Mouse (Mus musculus) ES-E14 (cell line): ENCODE measurements at regions not wholly inside any gene's neighbourhood (a gene's known extent, or its start where the extent isn't known, plus 50 kb on each side); places are given as distances from the start of the nearest gene placed in this dataset.

Experiments used
- DNase-seq: peaks from one replicate; pipeline ENCODE4 v3.0.0-alpha.2; 2013; ENCODE audit warnings: low read depth, low spot score
- H3K27ac ChIP-seq: 2 replicates; pipeline ENCODE4 v1.5.1; 2012; ENCODE audit warnings: low read depth, mild to moderate bottlenecking, low read length, moderate library complexity, mixed read lengths; ENCODE audit not compliant: poor library complexity, insufficient read depth, severe bottlenecking
- H3K36me3 ChIP-seq: 2 replicates; pipeline ENCODE4 v1.6.1; 2012; ENCODE audit warnings: mild to moderate bottlenecking, low read length, moderate library complexity, mixed read lengths; ENCODE audit not compliant: control insufficient read depth, poor library complexity, insufficient read depth, severe bottlenecking
- H3K4me1 ChIP-seq, 2 experiments: fragments of 150-350 bp in 1 of 2; sonication (generic) in 1 of 2; 2 replicates each; pipeline ENCODE4 v1.6.1; 2012; ENCODE audit warnings: low read length in 2 of 2, mild to moderate bottlenecking in 1 of 2, mixed read lengths in 1 of 2; ENCODE audit not compliant: control insufficient read depth in 2 of 2, insufficient read depth in 2 of 2, poor library complexity in 1 of 2
- H3K4me3 ChIP-seq, 2 experiments: fragments of 150-350 bp in 1 of 2; sonication (generic) in 1 of 2; 2 replicates each; pipeline ENCODE4 v1.5.1; 2012; ENCODE audit warnings: low read length in 2 of 2, low read depth in 1 of 2, mild to moderate bottlenecking in 1 of 2, mixed read lengths in 1 of 2; ENCODE audit not compliant: insufficient read depth in 1 of 2, poor library complexity in 1 of 2, severe bottlenecking in 1 of 2
- H3K9ac ChIP-seq: 2 replicates; pipeline ENCODE4 v1.6.1; 2012; ENCODE audit warnings: low read depth, mild to moderate bottlenecking, low read length, mixed read lengths; ENCODE audit not compliant: poor library complexity, insufficient read depth, severe bottlenecking
- H3K9me3 ChIP-seq: fragments of 150-350 bp; sonication (generic); 2 replicates; pipeline ENCODE4 v1.6.1; 2012; ENCODE audit warnings: low read depth, mild to moderate bottlenecking, low read length; ENCODE audit not compliant: control insufficient read depth, insufficient read depth
- CHD2 ChIP-seq: IDR thresholded peaks from 2 replicates; pipeline ENCODE4 v1.6.1; 2014; ENCODE audit warnings: mild to moderate bottlenecking, low read depth, low read length, inconsistent platforms
- HCFC1 ChIP-seq: IDR thresholded peaks from 2 replicates; pipeline ENCODE4 v1.6.1; 2012; ENCODE audit warnings: low read length, inconsistent platforms, borderline replicate concordance; ENCODE audit not compliant: insufficient read depth
- MAFK ChIP-seq: IDR thresholded peaks from 2 replicates; pipeline ENCODE4 v1.6.1; 2014; ENCODE audit warnings: mild to moderate bottlenecking, low read depth, low read length, inconsistent platforms; ENCODE audit not compliant: insufficient read depth
- ZC3H11A ChIP-seq: IDR thresholded peaks from 2 replicates; pipeline ENCODE4 v1.6.1; 2012; ENCODE audit warnings: low read depth, mild to moderate bottlenecking, inconsistent platforms, low read length, borderline replicate concordance
- ZNF384 ChIP-seq: IDR thresholded peaks from 2 replicates; pipeline ENCODE4 v1.6.1; 2012; ENCODE audit warnings: low read depth, low read length, inconsistent platforms
- in situ Hi-C, 2 experiments: fragments of 600-800 bp; cut with MboI; formaldehyde crosslinking; loops; one replicate each; pipeline ENCODE4 v1.15.1; 2025; ENCODE audit warnings: low sequenced_read_pairs in 2 of 2, inconsistent platforms in 1 of 2; ENCODE audit not compliant: unreplicated experiment in 2 of 2

GRCm38 (mm10) chr16:78635257-78635656 lies 58.7 kb upstream of the D16Ertd472e start:
- Histone ChIP-seq H3K4me3 (no peak overlapping the region), H3K36me3 (no peaks in the 10 kb centered on the region), H3K9ac (no peak overlapping the region), H3K9me3 (no peaks in the 10 kb centered on the region), H3K4me1 (no peaks in the 10 kb centered on the region), H3K27ac (no peak overlapping the region)
- no peak for TF ChIP-seq HCFC1
- no peak for TF ChIP-seq ZNF384
- peak; percentile 45; the same call in 1 of the 2 replicates for TF ChIP-seq ZC3H11A
- no peak for TF ChIP-seq MAFK
- no peak for TF ChIP-seq CHD2
- in situ Hi-C loops = no loop called here
- peak; percentile 54 for DNase-seq

GRCm38 (mm10) chr16:78631797-78632196 lies 55.3 kb upstream of the D16Ertd472e start:
- in situ Hi-C loops = no loop called here
- H3K27ac ChIP-seq = no peak overlapping the region
- H3K9me3 ChIP-seq = no peaks in the 10 kb centered on the region
- H3K36me3 ChIP-seq = no peaks in the 10 kb centered on the region
- TF ChIP-seq HCFC1 (no peak), ZC3H11A (no peak), ZNF384 (no peak), MAFK (no peak), CHD2 (no peak)
- DNase-seq = no peak
- H3K4me1 ChIP-seq = no peaks in the 10 kb centered on the region
- no peak overlapping the region for H3K4me3 ChIP-seq
- H3K9ac ChIP-seq = no peak overlapping the region

GRCm38 (mm10) chr16:78626803-78627202 lies 50.3 kb upstream of the D16Ertd472e start:
- no peak overlapping the region for H3K4me3 ChIP-seq
- DNase-seq = no peak
- H3K4me1 ChIP-seq = no peaks in the 10 kb centered on the region
- no peaks in the 10 kb centered on the region for H3K9me3 ChIP-seq
- H3K27ac ChIP-seq = no peak overlapping the region
- no peaks in the 10 kb centered on the region for H3K36me3 ChIP-seq
- in situ Hi-C loops = no loop called here
- H3K9ac ChIP-seq = no peak overlapping the region
- TF ChIP-seq ZNF384 (no peak), CHD2 (no peak), HCFC1 (no peak), MAFK (no peak), ZC3H11A (no peak)
